Mouse (Mus musculus) hindbrain, embryonic 14.5 days (tissue): ENCODE results near the gene Nsdhl. TPM values are rescaled to one million over a fixed set of nuclear protein-coding genes. Genes with fewer than 3 reads are reported as not detected.

Source experiments
- microRNA counts: library from miRNA; unstranded; fragments of <30 nt; microRNA quantifications from one replicate; lab custom pipeline; 2016
- microRNA-seq: library from miRNA; unstranded; fragments of <30 nt; microRNA quantifications from one replicate; pipeline ENCODE4, GENCODE M21; 2016
- polyA plus RNA-seq: library from polyadenylated mRNA; unstranded; fragments of >200 nt; fragmentation: Nextera tagmentation; extraction: Ambion mirVana; gene quantifications from 2 replicates; pipeline ENCODE4 v1.2.1, GENCODE M21; 2014

Gene Nsdhl
- polyA plus RNA-seq, 1 experiment from 2014 or later, result 51.0 TPM

MicroRNAs encoded within 50 kb of the gene (microRNA counts, 519-probe panel; counts per million panel counts)
- microRNA mmu-miR-2137 (lab: Ali Mortazavi, UCI), result not detected

Small RNAs within 50 kb of the gene (microRNA-seq; reads per million reads assigned to microRNA genes)
- 1.1 reads per million for gene Mir2137

Other genes starting within 250 kb of the Nsdhl start
- 3.8 and 6.4 TPM in 2 replicates for gene Gabrq, start 93.4 kb upstream of the Nsdhl start, polyA plus RNA-seq
- 78.6 and 81.5 TPM in 2 replicates for gene Cetn2, start 146 bp upstream of the Nsdhl start, polyA plus RNA-seq
- 1.2 and 1.4 TPM in 2 replicates for gene Zfp185, start 68.8 kb downstream of the Nsdhl start, polyA plus RNA-seq
- not detected in 2 replicates for gene Pnma5, start 118.5 kb downstream of the Nsdhl start, polyA plus RNA-seq
- gene Pnma3, start 146.2 kb downstream of the Nsdhl start, polyA plus RNA-seq, result 2.8 and 4.4 TPM in 2 replicates
- gene Xlr4a, start 163.9 kb downstream of the Nsdhl start, polyA plus RNA-seq, result not detected in 2 replicates
- gene Xlr3a, start 178.5 kb downstream of the Nsdhl start, polyA plus RNA-seq, result 4.8 and 7.7 TPM in 2 replicates
- gene Gm14685, start 198.5 kb downstream of the Nsdhl start, polyA plus RNA-seq, result 0.31 and 0.80 TPM in 2 replicates
- not detected in 2 replicates for gene Xlr5b, start 230.2 kb downstream of the Nsdhl start, polyA plus RNA-seq
- 0.59 TPM in 1 of 2 replicates, not detected in the other for gene DXBay18, start 230.9 kb downstream of the Nsdhl start, polyA plus RNA-seq